Mouse (Mus musculus) intestine, embryonic 15.5 days (tissue): Measurements from ENCODE around the gene Glt6d1. TPM values are rescaled to one million over a fixed set of nuclear protein-coding genes. Genes with fewer than 3 reads are reported as not detected.

Experiments used
- ATAC-seq: fragments of 200-750 bp; cut with Nextera tagmentation; 2 replicates; pipeline ENCODE4 v1.8.0; 2017; ENCODE audit warnings: moderate TSS enrichment, moderate library complexity
- H3K27ac ChIP-seq: fragments of 300-500 bp; sonication (generic); 2 replicates; pipeline ENCODE4 v1.5.1; 2015; ENCODE audit warnings: mild to moderate bottlenecking, inconsistent platforms
- H3K27me3 ChIP-seq: fragments of 300-500 bp; sonication (generic); replicated peaks from 2 replicates; pipeline ENCODE4 v1.6.1; 2015; ENCODE audit warnings: inconsistent platforms
- H3K36me3 ChIP-seq: fragments of 300-500 bp; sonication (generic); 2 replicates; pipeline ENCODE4 v1.6.1; 2015; ENCODE audit warnings: inconsistent platforms
- H3K4me1 ChIP-seq: fragments of 300-500 bp; sonication (generic); replicated peaks from 2 replicates; pipeline ENCODE4 v1.6.1; 2015; ENCODE audit warnings: inconsistent platforms
- H3K4me2 ChIP-seq: fragments of 300-500 bp; sonication (generic); replicated peaks from 2 replicates; pipeline ENCODE4 v1.6.1; 2015; ENCODE audit warnings: mild to moderate bottlenecking, inconsistent platforms
- H3K4me3 ChIP-seq: fragments of 300-500 bp; sonication (generic); replicated peaks from 2 replicates; pipeline ENCODE4 v1.5.1; 2015; ENCODE audit warnings: inconsistent platforms
- H3K9ac ChIP-seq: fragments of 300-500 bp; sonication (generic); 2 replicates; pipeline ENCODE4 v1.6.1; 2015; ENCODE audit warnings: inconsistent platforms
- H3K9me3 ChIP-seq: fragments of 300-500 bp; sonication (generic); 2 replicates; pipeline ENCODE4 v1.6.1; 2016; ENCODE audit warnings: inconsistent platforms
- WGBS: fragments of 180-500 bp; shearing (Covaris S2); methylation state at CpG from one replicate; pipeline ENCODE4 v1.1.7; 2015; 5-methylcytosine and 5-hydroxymethylcytosine counted together
- polyA plus RNA-seq: library from polyadenylated mRNA; unstranded; fragments of >200 nt; fragmentation: Nextera tagmentation; extraction: Ambion mirVana; gene quantifications from 2 replicates; pipeline ENCODE4 v1.2.1, GENCODE M21; 2015

Gene Glt6d1
- polyA plus RNA-seq, 1 experiment from 2014 or later: not detected

GRCm38 (mm10) chr2:25842758-25843157 is 27.1 kb upstream of the Glt6d1 start:
- 84% methylated on average over 1 of the region's 1 CpGs for WGBS
- Histone ChIP-seq H3K4me2 (no peak overlapping the region), H3K4me1 (no peaks in the 10 kb centered on the region), H3K36me3 (no peaks in the 10 kb centered on the region), H3K9me3 (no peaks in the 10 kb centered on the region), H3K27ac (no peak overlapping the region), H3K9ac (no peak overlapping the region), H3K4me3 (no peak overlapping the region), H3K27me3 (no peaks in the 10 kb centered on the region)
- ATAC-seq: no peak

- no peaks in the 10 kb centered on the region for H3K4me1 ChIP-seq
- no peaks in the 10 kb centered on the region for H3K9me3 ChIP-seq
- no peak for ATAC-seq
- H3K9ac ChIP-seq: no peak overlapping the region
- H3K4me2 ChIP-seq: no peak overlapping the region
- no peak overlapping the region for H3K27ac ChIP-seq
- WGBS: 59% methylated on average over 4 of the region's 4 CpGs
- H3K36me3 ChIP-seq: no peaks in the 10 kb centered on the region
- H3K27me3 ChIP-seq: no peaks in the 10 kb centered on the region
- H3K4me3 ChIP-seq: no peak overlapping the region
Measured at GRCm38 (mm10) chr2:25842161-25842560, 26.5 kb upstream of the Glt6d1 start.

- peak; percentile 82 for ATAC-seq
Measured at GRCm38 (mm10) chr2:25836291-25836690, 20.6 kb upstream of the Glt6d1 start.

GRCm38 (mm10) chr2:25830786-25831185 is 15.1 kb upstream of the Glt6d1 start:
- ATAC-seq: no peak
- H3K36me3 ChIP-seq: no peaks in the 10 kb centered on the region
- H3K4me3 ChIP-seq: no peak overlapping the region
- H3K9me3 ChIP-seq: no peaks in the 10 kb centered on the region
- H3K4me2 ChIP-seq: no peak overlapping the region
- H3K27me3 ChIP-seq: 0 out of 2 replicates have a peak, but pooled peaks cover 1% of the 10 kb centered on the region
- no peak overlapping the region for H3K27ac ChIP-seq
- WGBS: 66% methylated on average over 3 of the region's 3 CpGs
- no peaks in the 10 kb centered on the region for H3K4me1 ChIP-seq
- no peak overlapping the region for H3K9ac ChIP-seq

More at GRCm38 (mm10) chr2:25836291-25836690, 20.6 kb upstream of the Glt6d1 start:
- H3K27ac ChIP-seq: no peak overlapping the region
- no peaks in the 10 kb centered on the region for H3K9me3 ChIP-seq
- no peak overlapping the region for H3K4me2 ChIP-seq
- H3K9ac ChIP-seq: no peak overlapping the region
- H3K27me3 ChIP-seq: 0 out of 2 replicates have a peak, but pooled peaks cover 2% of the 10 kb centered on the region
- no peaks in the 10 kb centered on the region for H3K36me3 ChIP-seq
- no peaks in the 10 kb centered on the region for H3K4me1 ChIP-seq
- H3K4me3 ChIP-seq: no peak overlapping the region
- 39% methylated on average over 5 of the region's 5 CpGs for WGBS

GRCm38 (mm10) chr2:25828344-25828947 is 12.8 kb upstream of the Glt6d1 start:
- no peak overlapping the region for H3K9ac ChIP-seq
- no peaks in the 10 kb centered on the region for H3K27me3 ChIP-seq
- H3K27ac ChIP-seq: no peak overlapping the region
- no peaks in the 10 kb centered on the region for H3K9me3 ChIP-seq
- H3K4me3 ChIP-seq: no peak overlapping the region
- H3K4me1 ChIP-seq: no peaks in the 10 kb centered on the region
- WGBS: 76% methylated on average over 8 of the region's 8 CpGs
- no peaks in the 10 kb centered on the region for H3K36me3 ChIP-seq
- no peak overlapping the region for H3K4me2 ChIP-seq
- no peak for ATAC-seq

GRCm38 (mm10) chr2:25824751-25825150 is 9.1 kb upstream of the Glt6d1 start:
- Histone ChIP-seq H3K4me3 (no peak overlapping the region), H3K27me3 (no peaks in the 10 kb centered on the region), H3K9me3 (no peaks in the 10 kb centered on the region), H3K4me2 (no peak overlapping the region), H3K9ac (no peak overlapping the region), H3K27ac (no peak overlapping the region), H3K36me3 (no peaks in the 10 kb centered on the region), H3K4me1 (no peaks in the 10 kb centered on the region)
- ATAC-seq: no peak
- WGBS: 87% methylated on average over 3 of the region's 3 CpGs

- H3K27me3 ChIP-seq: no peaks in the 10 kb centered on the region
- no peaks in the 10 kb centered on the region for H3K4me1 ChIP-seq
- ATAC-seq: no peak
- no peak within 1 kb of the TSS for H3K4me2 ChIP-seq
- H3K9ac ChIP-seq: no peak within 1 kb of the TSS
- H3K36me3 ChIP-seq: no peaks in the 10 kb centered on the region
- no peaks in the 10 kb centered on the region for H3K9me3 ChIP-seq
- H3K4me3 ChIP-seq: no peak within 1 kb of the TSS
- 77% methylated on average over 1 of the region's 1 CpGs for WGBS
- H3K27ac ChIP-seq: no peak within 1 kb of the TSS
Measured at GRCm38 (mm10) chr2:25822806-25823205, 7.2 kb upstream of the Glt6d1 start, which contains the start of gene Lcn9. TSS of gene Lcn9 (plus strand) at chr2:25823153.

- WGBS: 84% methylated on average over 5 of the region's 5 CpGs
- Histone ChIP-seq H3K27me3 (no peaks in the 10 kb centered on the region), H3K36me3 (no peaks in the 10 kb centered on the region), H3K27ac (no peak overlapping the region), H3K9ac (no peak overlapping the region), H3K4me3 (no peak overlapping the region), H3K4me2 (no peak overlapping the region), H3K9me3 (no peaks in the 10 kb centered on the region), H3K4me1 (no peaks in the 10 kb centered on the region)
- ATAC-seq: no peak
Measured at GRCm38 (mm10) chr2:25813364-25813763, 2.3 kb downstream of the Glt6d1 start.

- Histone ChIP-seq H3K4me3 (no peak overlapping the region), H3K27ac (no peak overlapping the region), H3K4me2 (no peak overlapping the region), H3K4me1 (no peaks in the 10 kb centered on the region), H3K36me3 (no peaks in the 10 kb centered on the region), H3K9me3 (no peaks in the 10 kb centered on the region), H3K27me3 (no peaks in the 10 kb centered on the region), H3K9ac (no peak overlapping the region)
- ATAC-seq: no peak
- WGBS: 79% methylated on average over 2 of the region's 2 CpGs
Measured at GRCm38 (mm10) chr2:25811711-25812110, 3.9 kb downstream of the Glt6d1 start.

- Histone ChIP-seq H3K4me1 (no peaks in the 10 kb centered on the region), H3K27ac (no peak overlapping the region), H3K4me3 (no peak overlapping the region), H3K9me3 (no peaks in the 10 kb centered on the region), H3K27me3 (no peaks in the 10 kb centered on the region), H3K4me2 (no peak overlapping the region), H3K9ac (no peak overlapping the region), H3K36me3 (no peaks in the 10 kb centered on the region)
- WGBS: 42% methylated on average over 5 of the region's 5 CpGs
- ATAC-seq: no peak
Measured at GRCm38 (mm10) chr2:25798065-25798464, 17.6 kb downstream of the Glt6d1 start.

GRCm38 (mm10) chr2:25797635-25798034 is 18.0 kb downstream of the Glt6d1 start:
- H3K4me2 ChIP-seq: no peak overlapping the region
- no peaks in the 10 kb centered on the region for H3K4me1 ChIP-seq
- H3K27me3 ChIP-seq: no peaks in the 10 kb centered on the region
- H3K4me3 ChIP-seq: no peak overlapping the region
- no peak for ATAC-seq
- no peak overlapping the region for H3K9ac ChIP-seq
- no peaks in the 10 kb centered on the region for H3K9me3 ChIP-seq
- H3K27ac ChIP-seq: no peak overlapping the region
- no peaks in the 10 kb centered on the region for H3K36me3 ChIP-seq
- WGBS: 11% methylated on average over 2 of the region's 2 CpGs

- Histone ChIP-seq H3K9me3 (no peaks in the 10 kb centered on the region), H3K9ac (no peak overlapping the region), H3K36me3 (no peaks in the 10 kb centered on the region), H3K4me1 (no peaks in the 10 kb centered on the region), H3K27me3 (no peaks in the 10 kb centered on the region), H3K27ac (no peak overlapping the region), H3K4me3 (no peak overlapping the region), H3K4me2 (no peak overlapping the region)
- no peak for ATAC-seq
- WGBS: 80% methylated on average over 3 of the region's 3 CpGs
Measured at GRCm38 (mm10) chr2:25789092-25789491, 26.6 kb downstream of the Glt6d1 start.

- no peaks in the 10 kb centered on the region for H3K27me3 ChIP-seq
- H3K27ac ChIP-seq: no peak overlapping the region
- H3K4me2 ChIP-seq: no peak overlapping the region
- ATAC-seq: no peak
- no peaks in the 10 kb centered on the region for H3K9me3 ChIP-seq
- 58% methylated on average over 5 of the region's 5 CpGs for WGBS
- H3K36me3 ChIP-seq: no peaks in the 10 kb centered on the region
- H3K4me1 ChIP-seq: no peaks in the 10 kb centered on the region
- H3K4me3 ChIP-seq: no peak overlapping the region
- H3K9ac ChIP-seq: no peak overlapping the region
Measured at GRCm38 (mm10) chr2:25785573-25786322, 29.9 kb downstream of the Glt6d1 start.
